Mouse (Mus musculus) liver, embryonic 14.5 days (tissue): ENCODE measurements around the gene Acp5. TPM values are rescaled to one million over a fixed set of nuclear protein-coding genes. Genes with fewer than 3 reads are reported as not detected.

Source experiments
- ATAC-seq: fragments of 200-750 bp; cut with Nextera tagmentation; 2 replicates; pipeline ENCODE4 v1.8.0; 2017; ENCODE audit warnings: moderate number of reproducible peaks, mild to moderate bottlenecking, moderate library complexity; ENCODE audit not compliant: insufficient read depth
- DNase-seq, 3 experiments: peaks; one replicate each; pipeline ENCODE4 v3.0.0-alpha.2; 2012 to 2013; ENCODE audit warnings: low read depth in 3 of 3, low spot score in 3 of 3
- H3K27ac ChIP-seq: fragments of 300-500 bp; sonication (generic); 2 replicates; pipeline ENCODE4 v1.5.1; 2014; ENCODE audit warnings: moderate library complexity, mild to moderate bottlenecking, control low read depth, inconsistent platforms
- H3K27me3 ChIP-seq: fragments of 300-500 bp; sonication (generic); 2 replicates; pipeline ENCODE4 v1.6.1; 2014; ENCODE audit warnings: mild to moderate bottlenecking, low read length, moderate library complexity; ENCODE audit not compliant: control insufficient read depth, insufficient read depth
- H3K36me3 ChIP-seq: fragments of 300-500 bp; sonication (generic); replicated peaks from 2 replicates; pipeline ENCODE4 v1.6.1; 2014; ENCODE audit warnings: low read depth; ENCODE audit not compliant: control insufficient read depth, insufficient read depth
- H3K4me1 ChIP-seq, 2 experiments: fragments of 200-500 bp in 1 of 2; fragments of 300-500 bp in 1 of 2; sonication (generic) in 1 of 2; replicated peaks; 2 replicates each; pipeline ENCODE4 v1.6.1; 2012 to 2014; ENCODE audit warnings: antibody characterized with exemption in 1 of 2, inconsistent platforms in 1 of 2, low read length in 1 of 2; ENCODE audit not compliant: control insufficient read depth in 2 of 2, insufficient read depth in 2 of 2
- H3K4me2 ChIP-seq: fragments of 300-500 bp; sonication (generic); 2 replicates; pipeline ENCODE4 v1.6.1; 2014; ENCODE audit warnings: low read depth, mild to moderate bottlenecking, control low read depth, moderate library complexity
- H3K4me3 ChIP-seq, 2 experiments: fragments of 200-500 bp in 1 of 2; fragments of 300-500 bp in 1 of 2; sonication (generic) in 1 of 2; 2 replicates each; pipeline ENCODE4 v1.5.1; 2012 to 2014; ENCODE audit warnings: low read depth in 2 of 2, low read length in 2 of 2, mild to moderate bottlenecking in 2 of 2, control low read depth in 1 of 2, inconsistent platforms in 1 of 2, moderate library complexity in 1 of 2; ENCODE audit not compliant: insufficient read depth in 1 of 2
- H3K9ac ChIP-seq: fragments of 300-500 bp; sonication (generic); replicated peaks from 2 replicates; pipeline ENCODE4 v1.6.1; 2014; ENCODE audit warnings: mild to moderate bottlenecking, control low read depth, moderate library complexity
- H3K9me3 ChIP-seq: fragments of 300-500 bp; sonication (generic); 2 replicates; pipeline ENCODE4 v1.6.1; 2016; ENCODE audit warnings: low read length, mixed read lengths; ENCODE audit not compliant: control insufficient read depth
- CTCF ChIP-seq: IDR thresholded peaks from 2 replicates; pipeline ENCODE4 v1.5.1; 2016; ENCODE audit warnings: antibody characterized with exemption, low read depth, control low read depth
- EP300 ChIP-seq: IDR thresholded peaks from 2 replicates; pipeline ENCODE4 v1.6.1; 2016; ENCODE audit warnings: antibody characterized with exemption, low read depth
- WGBS: fragments of 180-500 bp; shearing (Covaris S2); extraction: QIAGEN DNeasy Blood & Tissue Kit; methylation state at CpG from one replicate; pipeline ENCODE4 v1.1.7; 2014; ENCODE audit not compliant: insufficient replicate concordance; 5-methylcytosine and 5-hydroxymethylcytosine counted together
- polyA plus RNA-seq, 2 experiments: library from polyadenylated mRNA; depleted of rRNA in 1 of 2; stranded (reverse) in 1 of 2; unstranded in 1 of 2; fragments of >200 nt; fragmentation: Nextera tagmentation in 1 of 2; extraction: Ambion mirVana in 1 of 2; gene quantifications; 2 replicates each; pipeline versions ENCODE4 v1.2.1 to v1.2.3; 2012 to 2014

Gene Acp5
- polyA plus RNA-seq, 2 experiments: 181 to 195 TPM

DNA sequence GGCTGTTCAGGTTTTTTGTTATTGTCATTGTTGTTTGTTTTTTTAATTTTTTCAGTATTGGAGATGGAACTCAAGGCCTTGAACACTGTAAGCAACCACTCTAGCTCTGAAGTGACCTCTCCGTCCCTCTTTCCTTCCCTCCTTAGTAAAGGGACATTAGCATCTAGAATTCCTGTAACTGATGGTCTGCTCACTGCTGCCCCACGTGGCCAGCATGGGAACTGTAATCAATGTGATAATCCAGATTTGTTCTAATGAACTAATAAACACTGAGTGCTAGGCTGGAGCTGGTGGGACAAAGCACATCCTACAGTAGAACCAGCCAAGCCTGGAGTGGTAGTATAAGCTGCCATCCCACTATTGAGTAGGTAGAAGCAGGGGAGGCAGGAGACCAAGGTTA is 3.0 kb upstream of the Acp5 start:
- TF ChIP-seq CTCF (peak; percentile 95), EP300 (no peak)
- DNase-seq (no peak), ATAC-seq (no peak)
- Histone ChIP-seq H3K4me2 (no peak overlapping the region), H3K4me3 (no peak overlapping the region), H3K9me3 (no peaks in the 10 kb centered on the region), H3K9ac (no peak overlapping the region), H3K36me3 (no peaks in the 10 kb centered on the region; the same call in 1 of the 2 replicates), H3K27ac (no peak overlapping the region), H3K27me3 (no peaks in the 10 kb centered on the region), H3K4me1 (peaks cover 24 to 26% of the 10 kb centered on the region in 2 experiments)
- 35% methylated on average over 2 of the region's 2 CpGs for WGBS

DNA sequence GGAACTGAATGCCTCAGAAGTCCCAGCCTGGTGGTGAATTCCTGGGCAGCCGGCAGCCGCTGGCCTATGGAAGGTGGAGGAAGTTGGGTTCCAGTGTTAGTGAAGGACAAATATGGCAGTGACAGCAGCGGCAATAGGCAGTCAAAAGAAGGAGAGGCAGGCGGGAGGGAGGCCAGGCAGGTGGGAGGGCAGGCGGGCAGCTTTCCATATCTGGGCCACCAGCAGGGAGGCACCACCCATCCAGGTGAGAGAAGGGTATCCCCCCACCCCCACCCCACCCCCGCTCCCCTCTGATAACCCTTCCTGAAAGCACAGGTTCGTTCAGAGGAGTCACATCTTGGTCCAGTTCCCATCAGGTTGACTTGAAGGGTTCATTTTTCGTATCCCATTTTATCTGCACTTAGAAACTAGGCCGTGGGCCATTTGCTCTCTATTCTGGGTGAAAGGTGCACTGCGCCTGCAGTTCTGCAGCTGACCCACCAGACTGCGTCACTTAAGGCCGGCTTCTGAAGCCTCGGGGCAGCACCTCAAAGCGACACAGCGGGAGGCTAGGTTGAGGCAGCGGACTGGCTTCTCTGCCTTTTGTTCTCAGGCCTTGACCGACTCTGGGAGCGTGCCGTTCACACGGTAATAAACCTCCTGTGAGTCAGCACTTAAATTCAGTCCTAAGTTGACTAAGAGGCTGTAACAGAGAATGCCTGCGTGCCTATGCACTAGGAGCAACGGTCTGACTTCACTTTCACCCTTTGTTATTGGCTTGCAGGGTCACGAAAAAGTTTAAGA is 1.4 kb upstream of the Acp5 start:
- Histone ChIP-seq H3K4me3 (peak overlapping the region; percentile 49 to 51), H3K9me3 (no peaks in the 10 kb centered on the region), H3K9ac (peak overlapping the region; percentile 79), H3K36me3 (peaks cover 5% of the 10 kb centered on the region; the same call in 1 of the 2 replicates), H3K4me2 (peak overlapping the region; percentile 99), H3K4me1 (peaks cover 24 to 40% of the 10 kb centered on the region in 2 experiments), H3K27me3 (no peaks in the 10 kb centered on the region), H3K27ac (peak overlapping the region; percentile 88)
- no peak for DNase-seq
- TF ChIP-seq CTCF (no peak; the same call in 1 of the 2 replicates), EP300 (no peak)
- 33% methylated on average over 23 of the region's 23 CpGs for WGBS
- peak; percentile 35; the same call in 1 of the 2 replicates for ATAC-seq

DNA sequence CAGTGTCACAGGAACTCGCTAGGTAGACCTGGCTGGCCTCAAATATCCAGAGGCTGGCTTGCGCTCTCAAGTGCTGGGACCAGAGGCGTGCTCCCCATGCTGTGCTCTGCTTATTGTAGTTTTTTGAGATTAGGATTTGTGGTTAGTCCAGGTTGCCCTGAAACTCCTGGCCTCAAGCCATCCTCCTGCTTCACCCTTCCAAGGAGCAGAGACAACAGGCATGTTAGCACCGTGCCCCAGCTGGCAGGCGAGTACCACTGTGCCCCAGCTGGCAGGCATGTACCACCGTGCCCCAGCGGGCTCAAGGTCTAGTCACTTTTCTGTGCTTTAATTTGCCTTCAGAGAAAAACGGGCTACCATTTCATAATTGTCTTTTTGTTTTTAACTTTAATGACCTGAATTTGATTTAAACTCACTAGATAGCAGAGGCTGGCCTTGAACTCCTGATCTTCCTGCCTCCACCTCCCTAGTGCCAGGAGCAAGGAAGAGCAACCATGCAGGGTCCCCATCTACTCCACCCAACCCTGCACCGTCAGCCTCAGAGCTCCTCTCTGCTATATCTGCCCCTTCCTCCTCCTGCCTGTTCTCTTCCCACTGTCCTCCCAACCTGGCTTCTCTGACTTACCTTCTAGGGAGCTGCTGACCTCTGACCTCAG is 395 bp downstream of the Acp5 start:
- peak overlapping the region; percentile 88 for H3K27ac ChIP-seq
- H3K4me3 ChIP-seq: peak overlapping the region; percentile 71 to 76
- H3K27me3 ChIP-seq: no peaks in the 10 kb centered on the region
- peaks cover 17% of the 10 kb centered on the region for H3K36me3 ChIP-seq
- H3K4me2 ChIP-seq: peak overlapping the region; percentile 99
- 39% methylated on average over 9 of the region's 9 CpGs for WGBS
- peak overlapping the region; percentile 85 for H3K9ac ChIP-seq
- no peak for TF ChIP-seq CTCF
- TF ChIP-seq EP300: no peak
- no peaks in the 10 kb centered on the region for H3K9me3 ChIP-seq
- no peak for DNase-seq
- peaks cover 38 to 47% of the 10 kb centered on the region in 2 experiments for H3K4me1 ChIP-seq
- peak; percentile 59 for ATAC-seq

DNA sequence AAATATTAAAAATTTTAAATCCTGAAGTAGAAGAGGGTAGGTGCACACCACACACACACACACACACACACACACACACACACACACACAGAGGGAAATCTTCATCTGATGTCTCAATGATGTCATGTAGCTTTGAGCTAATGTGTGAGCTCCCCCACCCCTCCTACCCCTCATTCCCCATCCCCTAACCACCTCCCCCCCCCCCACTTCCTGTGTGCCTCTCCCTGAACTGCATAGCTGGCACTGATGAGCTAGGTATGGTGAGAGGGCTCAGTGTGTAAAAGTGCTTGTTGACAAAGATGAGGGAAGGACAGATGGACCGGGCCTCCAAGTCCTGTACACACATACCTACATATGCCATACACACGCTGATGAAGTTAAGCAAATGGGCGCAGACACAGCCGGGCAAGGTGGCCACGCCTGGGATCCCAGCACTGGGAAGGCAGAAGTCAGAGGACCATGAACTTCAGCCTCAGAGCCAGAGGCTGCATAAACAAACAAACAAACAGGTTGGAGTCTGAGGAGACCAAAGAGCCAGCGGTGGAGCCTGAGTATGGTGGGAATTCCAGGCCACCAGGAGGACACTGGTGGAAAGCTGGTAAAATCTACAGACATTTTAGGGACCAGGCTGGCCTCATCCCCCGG is 1.1 kb downstream of the Acp5 start:
- Histone ChIP-seq H3K9me3 (no peaks in the 10 kb centered on the region), H3K27ac (peak overlapping the region; percentile 88), H3K36me3 (peaks cover 25% of the 10 kb centered on the region), H3K4me1 (peaks cover 38 to 47% of the 10 kb centered on the region in 2 experiments), H3K4me2 (peak overlapping the region; percentile 99), H3K9ac (peak overlapping the region; percentile 85), H3K4me3 (peak overlapping the region; percentile 71 to 76), H3K27me3 (no peaks in the 10 kb centered on the region)
- no peak for DNase-seq
- no peak for TF ChIP-seq CTCF
- no peak for TF ChIP-seq EP300
- 48% methylated on average over 7 of the region's 7 CpGs for WGBS
- no peak for ATAC-seq
